Comparison of ENCODE assay signal across 16 mouse cellular contexts in the genomic region with DNA sequence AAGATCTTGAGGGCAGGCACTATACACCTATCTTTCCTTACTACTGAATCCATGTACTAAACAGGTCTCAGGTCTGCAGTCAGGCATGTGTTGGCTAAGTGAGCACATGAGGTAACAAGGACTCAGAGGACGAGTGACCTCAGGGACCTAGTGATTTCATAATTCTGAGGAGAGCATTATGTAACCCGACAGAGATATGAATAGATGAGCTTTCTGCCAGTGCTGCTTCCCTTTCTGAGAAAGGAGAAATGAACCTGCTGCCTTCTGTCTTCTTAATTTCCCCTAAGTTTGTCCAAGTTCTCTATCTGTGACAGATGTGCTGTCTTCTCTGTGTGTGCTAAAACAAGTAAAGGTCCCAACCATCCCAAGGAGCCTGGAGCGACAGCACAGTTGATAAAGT. TPM values are rescaled to one million over a fixed set of nuclear protein-coding genes. Genes with fewer than 3 reads are reported as not detected.
DNase-seq lines count a peak whose midpoint lies in the region; ATAC-seq lines count a peak whose summit lies in the region.
"Had no signal": no experiment of that assay in that cellular context is flagged by ENCODE, and none has a peak within 500 bp of the region (broad histone marks: within the 10 kb centered on the region; RNA-seq: fewer than 3 reads in every experiment).

No protein-coding gene starts in this region.

- peaks cover 30% of the 10 kb centered on the region for H3K27me3 ChIP-seq in neural tube, embryonic 15.5 days (replicated peaks)

- DNase-seq in heart, adult 9 months (ENCODE audit: low spot score in 2 of 2) = peak; percentile 75 to 80
- DNase-seq in heart, postnatal 36 days = no peak
- peak; percentile 50 to 64 for DNase-seq in spleen, postnatal 36 days (ENCODE audit: low spot score in 2 of 2)
- no peak for DNase-seq in spleen, adult 12 weeks (ENCODE audit: low spot score)
- no peak for DNase-seq in Muller cell, postnatal 12 days (ENCODE audit: inconsistent ontology term)
- DNase-seq: cerebellum, adult 2 months; kidney, adult 11 months; midbrain, embryonic 14.5 days; right cerebral cortex, postnatal 14 days had no signal

- H3K4me1 ChIP-seq in neural tube, embryonic 15.5 days = peaks cover 18% of the 10 kb centered on the region
- H3K4me1 ChIP-seq: hindbrain, embryonic 12.5 days had no signal

- ATAC-seq in granulocyte monocyte progenitor cell, adult 5-6 weeks (replicated peaks; ENCODE audit: poor library complexity, severe bottlenecking) = peak; percentile 76
- ATAC-seq in neural tube, embryonic 15.5 days (ENCODE audit: low FRiP score) = no peak

- H3K36me3 ChIP-seq in neural tube, embryonic 15.5 days = no peaks in the 10 kb centered on the region
- H3K36me3 ChIP-seq: hindbrain, embryonic 12.5 days; neural tube, embryonic 13.5 days had no signal

- intact Hi-C loops in heart, postnatal 36 days (cut with DNase I) = loop anchor here (5.0 kb wide), 1 partner anchor 54 kb away; no protein-coding TSS in a partner anchor

- H3K27ac ChIP-seq in neural tube, embryonic 15.5 days (replicated peaks) = no peak overlapping the region
- H3K27ac ChIP-seq: hindbrain, embryonic 12.5 days; layer of hippocampus, adult 2 months; liver, embryonic 14.5 days; neural tube, embryonic 13.5 days; stomach, postnatal 0 days had no signal

- H3K4me3 ChIP-seq in neural tube, embryonic 15.5 days (replicated peaks) = no peak overlapping the region
- H3K4me3 ChIP-seq: hindbrain, embryonic 12.5 days; layer of hippocampus, adult 2 months; neural tube, embryonic 13.5 days had no signal

- no peak overlapping the region for H3K4me2 ChIP-seq in neural tube, embryonic 15.5 days
- H3K4me2 ChIP-seq: hindbrain, embryonic 12.5 days; neural tube, embryonic 13.5 days had no signal

- 83% methylated on average over 3 of the region's 3 CpGs for WGBS in neural tube, embryonic 15.5 days

- H3K9ac ChIP-seq in neural tube, embryonic 15.5 days (replicated peaks) = no peak overlapping the region
- H3K9ac ChIP-seq: hindbrain, embryonic 12.5 days; liver, embryonic 14.5 days; neural tube, embryonic 13.5 days had no signal

- no peaks in the 10 kb centered on the region for H3K9me3 ChIP-seq in neural tube, embryonic 15.5 days (replicated peaks)
- H3K9me3 ChIP-seq: hindbrain, embryonic 12.5 days; neural tube, embryonic 13.5 days had no signal

RNA-seq across cellular contexts. Expression of a gene that starts 3.0 kb away (rescaled TPM):
- 10 to 100 TPM; 37.0 to 38.3 TPM for total RNA-seq in heart, postnatal 36 days (2021)
- total RNA-seq in granulocyte monocyte progenitor cell, adult 5-6 weeks (2014; fragmentation: Nextera tagmentation) = 6.8 and 9.5 TPM in 2 replicates
- 4.3 and 6.5 TPM in 2 replicates for total RNA-seq in granulocyte monocyte progenitor cell, adult 5-6 weeks (2017)
- 7.2 and 13.3 TPM in 2 replicates for polyA plus RNA-seq in neural tube, embryonic 15.5 days (2015; fragmentation: Nextera tagmentation; extraction: Ambion mirVana)

Comparison
In these comparisons a context has a peak if more than half of its experiments do, and no peak if none do; other contexts are left out.
1. DNase-seq: peak in heart, adult 9 months (2 of 2) and spleen, postnatal 36 days (2 of 2); none in heart, postnatal 36 days (0 of 2), spleen, adult 12 weeks (single experiment) and Muller cell, postnatal 12 days (single experiment).